Mouse (Mus musculus): Measurements from ENCODE around the gene Nfatc3. TPM values are rescaled to one million over a fixed set of nuclear protein-coding genes. Genes with fewer than 3 reads are reported as not detected.
"Not testable (repeated sequence)": the region's sequence is repeated elsewhere in the genome, so short reads cannot be mapped to it uniquely, and the experiment has no call there.

The Nfatc3 gene
- polyA plus RNA-seq (2014; fragmentation: Nextera tagmentation; extraction: Ambion mirVana) = 5.3 and 6.2 TPM in 2 replicates

DNA sequence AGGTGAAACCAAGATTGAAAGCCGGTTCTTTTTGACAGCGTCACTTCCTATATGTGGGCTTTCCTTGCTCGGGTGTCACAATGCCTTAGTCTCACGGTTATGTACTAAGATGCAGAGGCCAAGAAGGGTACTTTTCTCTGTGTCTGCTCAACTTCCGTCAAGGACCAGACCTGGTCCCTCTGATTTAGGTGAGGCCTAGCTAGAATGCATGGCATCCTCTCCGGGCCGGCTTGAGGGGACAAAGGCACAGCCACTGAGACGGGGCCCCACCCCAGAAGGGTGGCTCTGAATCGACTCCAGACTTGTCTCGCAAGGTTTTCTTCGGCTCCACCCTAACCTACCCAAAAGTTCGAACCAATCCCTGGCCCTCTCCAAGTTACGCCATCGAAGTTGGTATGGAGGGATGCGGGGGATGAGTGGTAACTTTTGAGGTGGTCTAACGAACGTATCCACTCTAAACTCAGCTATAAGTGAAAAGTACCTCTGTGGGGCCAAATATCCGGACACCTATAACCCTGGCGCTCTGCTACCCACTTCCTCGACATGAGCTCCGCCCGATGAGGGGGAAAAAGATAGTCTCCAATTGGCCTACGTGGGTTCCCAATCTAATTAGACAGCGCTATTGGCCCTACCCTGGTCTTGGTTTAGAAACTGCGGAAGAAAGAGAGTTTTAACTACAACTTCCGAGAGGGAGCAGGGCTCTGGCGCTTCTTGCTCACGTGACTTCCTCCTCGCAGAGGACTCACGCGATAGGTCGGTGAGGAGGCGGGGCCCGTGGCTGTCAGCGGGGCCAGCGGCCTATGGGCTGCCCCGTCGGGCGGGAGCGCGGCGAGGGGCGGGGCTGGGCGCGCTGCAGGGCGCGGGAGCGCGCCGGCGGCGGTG lies at the start of gene Nfatc3:
Gene Nfatc3, plus strand, starts transcription at position 110 of the 882 bp plus-strand sequence.
- WGBS = under 1% methylated on average over 52 of the region's 52 CpGs
- Histone ChIP-seq H3K36me3 (ENCODE audit: control insufficient read depth, insufficient read depth, low read length) (no peaks in the 10 kb centered on the region), H3K27me3 (replicated peaks; ENCODE audit: control insufficient read depth, insufficient read depth, low read length) (no peaks in the 10 kb centered on the region), H3K4me1 (replicated peaks; ENCODE audit: control insufficient read depth, insufficient read depth, low read length) (peaks cover 36% of the 10 kb centered on the region), H3K27ac (ENCODE audit: low read depth, low read length) (peak within 1 kb of the TSS; percentile 89), H3K4me2 (peak within 1 kb of the TSS; percentile 85), H3K9me3 (ENCODE audit: control insufficient read depth, low read length) (no peaks in the 10 kb centered on the region), H3K9ac (ENCODE audit: low read depth, low read length) (peak within 1 kb of the TSS; percentile 81), H3K4me3 (ENCODE audit: low read depth, low read length) (peak within 1 kb of the TSS; percentile 84)
- ATAC-seq (replicated peaks; ENCODE audit: low FRiP score) (peak; percentile 95), DNase-seq (ENCODE audit: low spot score) (peak; percentile 92)

DNA sequence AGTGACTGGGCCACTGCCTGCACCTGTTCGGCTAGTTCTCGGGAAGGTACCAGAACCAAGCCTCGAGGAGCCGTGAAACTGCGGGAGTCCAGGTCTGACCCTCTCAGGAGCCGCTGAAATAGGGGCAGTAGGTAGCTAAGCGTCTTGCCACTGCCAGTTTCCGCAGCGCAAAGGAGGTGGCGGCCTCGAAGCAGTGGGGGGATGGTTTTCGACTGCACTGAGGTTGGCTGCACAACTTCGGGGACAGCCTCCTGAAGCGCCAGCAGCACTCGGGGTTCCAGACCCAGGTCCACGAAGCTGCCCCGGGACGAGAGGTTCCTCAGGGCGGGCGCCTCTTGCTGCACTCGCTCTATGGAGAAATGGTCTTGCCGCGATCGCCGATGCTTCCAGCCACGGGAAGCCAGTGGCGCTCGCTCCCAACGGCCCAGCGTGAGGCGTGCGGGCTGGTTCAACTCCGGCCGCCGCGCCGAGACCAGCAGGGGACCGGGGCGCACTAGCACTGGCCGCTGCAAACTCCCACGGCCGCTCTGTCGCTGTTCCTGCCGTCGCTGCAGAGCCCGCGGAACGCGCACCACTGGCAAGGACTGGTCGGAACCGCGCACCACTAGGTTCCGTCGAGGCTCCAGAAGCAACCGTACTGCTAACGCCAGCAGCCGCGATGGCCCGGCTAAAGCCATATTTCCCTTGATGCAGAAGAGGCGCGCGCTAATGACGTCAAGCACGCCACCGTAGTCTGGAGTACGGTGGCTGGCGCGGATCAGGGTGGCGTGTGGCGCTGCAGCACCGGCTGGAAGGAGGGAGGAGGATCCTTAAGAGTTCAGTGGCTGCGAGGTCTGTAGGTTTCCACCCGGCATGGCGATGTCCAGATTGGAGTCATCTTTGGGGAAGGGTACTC lies 47.6 kb upstream of the Nfatc3 start:
- Histone ChIP-seq H3K4me3 (ENCODE audit: low read depth, low read length) (peak overlapping the region; percentile 90), H3K4me2 (peak overlapping the region; percentile 99), H3K9me3 (ENCODE audit: control insufficient read depth, low read length) (no peaks in the 10 kb centered on the region), H3K27me3 (replicated peaks; ENCODE audit: control insufficient read depth, insufficient read depth, low read length) (no peaks in the 10 kb centered on the region), H3K36me3 (ENCODE audit: control insufficient read depth, insufficient read depth, low read length) (no peaks in the 10 kb centered on the region), H3K4me1 (replicated peaks; ENCODE audit: control insufficient read depth, insufficient read depth, low read length) (peaks cover 9% of the 10 kb centered on the region), H3K9ac (ENCODE audit: low read depth, low read length) (peak overlapping the region; percentile 89), H3K27ac (ENCODE audit: low read depth, low read length) (peak overlapping the region; percentile 76)
- WGBS = 1% methylated on average over 74 of the region's 74 CpGs
- DNase-seq (ENCODE audit: low spot score) (peak; percentile 93), ATAC-seq (replicated peaks; ENCODE audit: low FRiP score) (peak; percentile 87)

- Histone ChIP-seq H3K27me3 (replicated peaks; ENCODE audit: control insufficient read depth, insufficient read depth, low read length) (no peaks in the 10 kb centered on the region), H3K36me3 (ENCODE audit: control insufficient read depth, insufficient read depth, low read length) (no peaks in the 10 kb centered on the region), H3K9me3 (ENCODE audit: control insufficient read depth, low read length) (no peaks in the 10 kb centered on the region), H3K4me3 (ENCODE audit: low read depth, low read length) (peak within 1 kb of the TSS; percentile 90), H3K27ac (ENCODE audit: low read depth, low read length) (peak within 1 kb of the TSS; percentile 76), H3K4me2 (peak within 1 kb of the TSS; percentile 99), H3K9ac (ENCODE audit: low read depth, low read length) (peak within 1 kb of the TSS; percentile 89), H3K4me1 (replicated peaks; ENCODE audit: control insufficient read depth, insufficient read depth, low read length) (peaks cover 9% of the 10 kb centered on the region)
- ATAC-seq (replicated peaks; ENCODE audit: low FRiP score) (peak; percentile 33), DNase-seq (ENCODE audit: low spot score) (no peak)
- WGBS = 2% methylated on average over 6 of the region's 6 CpGs
These were observed 47.0 kb upstream of the Nfatc3 start, which contains the start of gene Ddx28 for GRCm38 (mm10) chr8:106011643-106011986. Ddx28 (minus strand) TSS chr8:106011882.

GRCm38 (mm10) chr8:106012203-106012602 lies 46.4 kb upstream of the Nfatc3 start:
- not testable (repeated sequence) for H3K36me3 ChIP-seq (ENCODE audit: control insufficient read depth, insufficient read depth, low read length); DNase-seq (ENCODE audit: low spot score); H3K4me1 ChIP-seq (replicated peaks; ENCODE audit: control insufficient read depth, insufficient read depth, low read length); H3K27me3 ChIP-seq (replicated peaks; ENCODE audit: control insufficient read depth, insufficient read depth, low read length); ATAC-seq (replicated peaks; ENCODE audit: low FRiP score); H3K9me3 ChIP-seq (ENCODE audit: control insufficient read depth, low read length)
- peak overlapping the region; percentile 90 for H3K4me3 ChIP-seq (ENCODE audit: low read depth, low read length)
- 65% methylated on average over 8 of the region's 8 CpGs for WGBS
- H3K27ac ChIP-seq (ENCODE audit: low read depth, low read length) = peak overlapping the region; percentile 76
- peak overlapping the region; percentile 89; the same call in 1 of the 2 replicates for H3K9ac ChIP-seq (ENCODE audit: low read depth, low read length)
- H3K4me2 ChIP-seq = peak overlapping the region; percentile 99

DNA sequence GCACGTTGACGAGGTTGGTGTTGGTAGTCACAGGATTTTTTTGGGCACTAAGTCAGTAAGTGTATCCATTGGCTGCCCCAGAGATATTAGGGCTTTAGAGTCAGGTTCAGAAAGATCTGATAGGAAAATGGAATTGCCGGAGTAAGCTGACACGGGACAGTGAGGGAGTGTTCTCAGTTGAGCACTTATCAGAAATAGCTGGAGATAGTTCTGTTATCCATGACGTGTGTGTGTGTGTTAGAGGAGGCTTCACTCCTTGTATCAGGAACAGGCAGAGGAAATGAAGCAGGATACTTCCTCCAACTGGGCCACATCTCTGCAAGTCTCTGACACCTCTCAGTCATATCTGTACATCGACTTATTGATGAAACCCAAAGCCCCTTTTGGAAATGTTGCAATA lies 42.4 kb upstream of the Nfatc3 start:
- Histone ChIP-seq H3K9me3 (ENCODE audit: control insufficient read depth, low read length) (no peaks in the 10 kb centered on the region), H3K4me1 (replicated peaks; ENCODE audit: control insufficient read depth, insufficient read depth, low read length) (peaks cover 6% of the 10 kb centered on the region; the same call in 1 of the 2 replicates), H3K9ac (ENCODE audit: low read depth, low read length) (no peak overlapping the region), H3K27ac (ENCODE audit: low read depth, low read length) (no peak overlapping the region), H3K4me2 (no peak overlapping the region), H3K36me3 (ENCODE audit: control insufficient read depth, insufficient read depth, low read length) (no peaks in the 10 kb centered on the region), H3K4me3 (ENCODE audit: low read depth, low read length) (no peak overlapping the region), H3K27me3 (replicated peaks; ENCODE audit: control insufficient read depth, insufficient read depth, low read length) (no peaks in the 10 kb centered on the region)
- ATAC-seq (replicated peaks; ENCODE audit: low FRiP score) = no peak
- WGBS = 68% methylated on average over 6 of the region's 6 CpGs
- no peak for DNase-seq (ENCODE audit: low spot score)

DNA sequence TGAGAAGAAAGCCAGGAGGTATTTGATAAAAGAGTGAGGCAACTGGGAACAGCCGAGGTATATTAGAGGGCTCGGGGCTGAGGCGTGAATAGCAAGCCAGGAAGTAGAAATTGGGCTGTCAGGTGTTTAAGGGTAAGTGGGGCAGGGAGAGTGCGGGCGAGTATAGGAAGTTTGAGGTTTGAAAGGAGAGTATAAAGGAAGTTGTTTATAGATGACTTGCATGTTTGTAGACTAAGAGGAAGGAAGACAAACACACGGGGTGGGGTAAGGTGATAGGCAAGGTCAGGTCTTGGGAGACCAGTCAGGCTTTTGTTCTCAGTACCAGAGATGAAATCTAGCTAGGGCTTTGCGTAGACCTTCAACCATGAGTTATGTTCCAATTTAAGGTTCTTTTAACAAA lies 41.5 kb upstream of the Nfatc3 start:
- Histone ChIP-seq H3K9me3 (ENCODE audit: control insufficient read depth, low read length) (no peaks in the 10 kb centered on the region), H3K27ac (ENCODE audit: low read depth, low read length) (no peak overlapping the region), H3K4me3 (ENCODE audit: low read depth, low read length) (no peak overlapping the region), H3K9ac (ENCODE audit: low read depth, low read length) (no peak overlapping the region), H3K27me3 (replicated peaks; ENCODE audit: control insufficient read depth, insufficient read depth, low read length) (no peaks in the 10 kb centered on the region), H3K4me1 (replicated peaks; ENCODE audit: control insufficient read depth, insufficient read depth, low read length) (peaks cover 6% of the 10 kb centered on the region; the same call in 1 of the 2 replicates), H3K36me3 (ENCODE audit: control insufficient read depth, insufficient read depth, low read length) (no peaks in the 10 kb centered on the region), H3K4me2 (no peak overlapping the region)
- 71% methylated on average over 7 of the region's 7 CpGs for WGBS
- no peak for DNase-seq (ENCODE audit: low spot score)
- ATAC-seq (replicated peaks; ENCODE audit: low FRiP score) = no peak

GRCm38 (mm10) chr8:106018039-106018438 lies 40.6 kb upstream of the Nfatc3 start:
- Histone ChIP-seq H3K9ac (ENCODE audit: low read depth, low read length) (no peak overlapping the region), H3K27me3 (replicated peaks; ENCODE audit: control insufficient read depth, insufficient read depth, low read length) (no peaks in the 10 kb centered on the region), H3K27ac (ENCODE audit: low read depth, low read length) (no peak overlapping the region), H3K4me1 (replicated peaks; ENCODE audit: control insufficient read depth, insufficient read depth, low read length) (peaks cover 6% of the 10 kb centered on the region; the same call in 1 of the 2 replicates), H3K4me2 (no peak overlapping the region), H3K4me3 (ENCODE audit: low read depth, low read length) (no peak overlapping the region), H3K9me3 (ENCODE audit: control insufficient read depth, low read length) (no peaks in the 10 kb centered on the region), H3K36me3 (ENCODE audit: control insufficient read depth, insufficient read depth, low read length) (no peaks in the 10 kb centered on the region)
- no peak for DNase-seq (ENCODE audit: low spot score)
- WGBS = 79% methylated on average over 3 of the region's 3 CpGs
- no peak for ATAC-seq (replicated peaks; ENCODE audit: low FRiP score)

DNA sequence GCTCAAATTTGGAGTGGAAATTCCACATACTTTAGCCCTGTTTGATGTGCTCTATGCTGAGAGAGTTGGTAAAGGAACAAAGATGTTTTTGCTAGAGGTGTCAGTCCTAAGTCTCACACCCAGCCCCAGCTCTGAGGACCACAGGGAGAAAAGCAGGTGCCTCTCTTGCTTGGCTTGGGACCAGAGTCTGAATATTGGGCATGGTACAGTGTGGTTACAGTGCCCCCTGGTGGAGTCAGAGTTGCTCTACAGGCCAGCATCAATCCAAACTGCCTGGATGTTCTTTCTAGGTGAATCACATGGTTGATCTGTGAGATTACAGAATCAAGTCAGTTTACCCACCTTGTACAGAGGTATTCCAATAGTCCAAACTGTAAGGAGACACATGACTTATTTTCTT lies 36.2 kb upstream of the Nfatc3 start:
- Histone ChIP-seq H3K4me3 (ENCODE audit: low read depth, low read length) (no peak overlapping the region), H3K9ac (ENCODE audit: low read depth, low read length) (no peak overlapping the region), H3K36me3 (ENCODE audit: control insufficient read depth, insufficient read depth, low read length) (no peaks in the 10 kb centered on the region; the same call in 1 of the 2 replicates), H3K4me1 (replicated peaks; ENCODE audit: control insufficient read depth, insufficient read depth, low read length) (0 out of 2 replicates have a peak, but pooled peaks cover 4% of the 10 kb centered on the region), H3K9me3 (ENCODE audit: control insufficient read depth, low read length) (no peaks in the 10 kb centered on the region), H3K4me2 (no peak overlapping the region), H3K27me3 (replicated peaks; ENCODE audit: control insufficient read depth, insufficient read depth, low read length) (no peaks in the 10 kb centered on the region), H3K27ac (ENCODE audit: low read depth, low read length) (no peak overlapping the region)
- peak; percentile 56; the same call in 1 of the 2 replicates for ATAC-seq (replicated peaks; ENCODE audit: low FRiP score)
- peak; percentile 57 for DNase-seq (ENCODE audit: low spot score)
